Mouse (Mus musculus): Measurements from ENCODE around the gene Lyst. TPM values are rescaled to one million over a fixed set of nuclear protein-coding genes. Genes with fewer than 3 reads are reported as not detected.

Lyst gene
- polyA plus RNA-seq, 1 experiment from 2014 or later = 4.5 TPM

DNA sequence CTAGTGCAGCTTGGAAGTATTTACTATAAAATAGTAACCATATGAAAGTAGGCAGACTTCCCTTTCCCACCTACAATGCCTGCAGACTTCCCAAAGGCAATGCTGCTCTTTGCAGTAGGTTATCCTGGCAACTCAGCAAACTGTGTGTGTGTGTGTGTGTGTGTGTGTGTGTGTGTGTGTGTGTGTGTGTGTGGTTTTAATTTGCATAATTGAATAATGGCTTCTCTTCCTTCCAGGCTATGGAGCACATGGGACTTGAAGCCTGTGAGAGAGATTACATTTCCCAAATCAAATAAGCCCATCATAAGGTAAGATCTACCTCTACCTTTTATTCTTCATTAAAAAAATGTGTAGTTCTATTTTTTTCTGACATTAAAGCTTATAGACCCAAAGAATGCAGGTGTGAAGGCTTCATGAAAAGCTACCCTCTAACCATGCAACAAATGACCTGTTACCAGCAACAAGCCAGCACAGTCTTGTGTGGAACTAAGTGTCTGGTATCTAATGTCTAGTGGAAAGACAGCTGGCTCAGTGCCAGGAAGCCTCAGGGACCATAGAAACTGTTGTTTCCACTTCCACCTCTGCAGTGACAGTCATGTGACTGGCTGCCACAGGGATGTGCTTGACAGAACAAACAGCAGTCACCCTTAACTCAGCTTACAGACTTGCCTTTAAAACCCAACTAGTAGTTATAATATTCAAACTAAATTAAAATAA, 185.7 kb downstream of the Lyst start:
- Histone ChIP-seq H3K27me3 (no peaks in the 10 kb centered on the region), H3K27ac (no peak overlapping the region), H3K36me3 (peaks cover 7% of the 10 kb centered on the region), H3K9ac (replicated peaks) (no peak overlapping the region), H3K4me1 (replicated peaks) (0 out of 2 replicates have a peak, but pooled peaks cover 6% of the 10 kb centered on the region), H3K4me3 (replicated peaks) (no peak overlapping the region), H3K4me2 (replicated peaks) (no peak overlapping the region), H3K9me3 (no peaks in the 10 kb centered on the region)
- ATAC-seq = peak; percentile 80

DNA sequence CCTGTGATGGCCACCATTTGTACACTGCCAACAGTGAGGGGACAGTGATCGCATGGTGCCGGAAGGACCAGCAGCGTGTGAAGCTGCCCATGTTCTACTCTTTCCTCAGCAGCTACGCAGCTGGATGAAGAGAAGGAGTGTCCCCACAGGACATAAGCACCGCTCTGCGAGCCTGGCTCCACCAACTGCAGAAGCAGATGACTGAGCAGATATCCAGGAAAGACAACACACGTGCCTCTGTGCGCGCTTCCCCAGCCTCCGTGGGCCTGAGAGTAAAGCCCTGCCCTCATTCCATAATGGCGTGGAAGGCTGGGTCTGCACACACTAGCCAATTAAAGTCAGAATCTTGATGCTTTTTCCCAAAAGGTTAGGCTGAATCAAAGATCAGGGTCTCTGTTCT, 186.9 kb downstream of the Lyst start:
- ATAC-seq = no peak
- Histone ChIP-seq H3K27ac (no peak overlapping the region), H3K4me1 (replicated peaks) (0 out of 2 replicates have a peak, but pooled peaks cover 6% of the 10 kb centered on the region), H3K4me2 (replicated peaks) (no peak overlapping the region), H3K9ac (replicated peaks) (no peak overlapping the region), H3K27me3 (0 out of 2 replicates have a peak, but pooled peaks cover 7% of the 10 kb centered on the region), H3K9me3 (no peaks in the 10 kb centered on the region), H3K4me3 (replicated peaks) (no peak overlapping the region), H3K36me3 (peaks cover 7% of the 10 kb centered on the region)
- WGBS = 87% methylated on average over 11 of the region's 11 CpGs

DNA sequence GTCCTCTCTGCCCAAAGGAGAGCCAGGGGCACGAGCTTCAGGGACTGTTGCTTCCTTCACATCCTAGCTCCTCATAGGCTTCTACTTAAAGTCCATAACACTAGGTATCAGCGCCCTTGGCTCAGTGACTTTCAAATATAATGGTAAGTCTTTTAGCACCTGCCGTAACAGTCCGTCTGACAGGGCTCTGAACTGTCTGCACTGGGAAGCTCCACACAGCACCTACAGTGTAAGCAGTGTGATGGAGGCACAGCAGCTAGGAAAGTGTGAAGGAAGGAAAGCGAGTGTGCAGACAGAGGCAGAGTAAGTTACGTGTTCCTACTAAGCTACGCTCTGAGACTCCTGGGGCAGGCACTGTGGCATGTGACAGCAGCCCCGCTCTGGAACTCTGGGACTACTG, 187.5 kb downstream of the Lyst start:
- H3K36me3 ChIP-seq = peaks cover 7% of the 10 kb centered on the region
- WGBS = 84% methylated on average over 8 of the region's 8 CpGs
- H3K4me3 ChIP-seq (replicated peaks) = no peak overlapping the region
- no peaks in the 10 kb centered on the region for H3K9me3 ChIP-seq
- H3K27ac ChIP-seq = no peak overlapping the region
- H3K4me1 ChIP-seq (replicated peaks) = 0 out of 2 replicates have a peak, but pooled peaks cover 6% of the 10 kb centered on the region
- peaks cover 11% of the 10 kb centered on the region for H3K27me3 ChIP-seq
- H3K4me2 ChIP-seq (replicated peaks) = no peak overlapping the region
- H3K9ac ChIP-seq (replicated peaks) = no peak overlapping the region
- no peak for ATAC-seq

DNA sequence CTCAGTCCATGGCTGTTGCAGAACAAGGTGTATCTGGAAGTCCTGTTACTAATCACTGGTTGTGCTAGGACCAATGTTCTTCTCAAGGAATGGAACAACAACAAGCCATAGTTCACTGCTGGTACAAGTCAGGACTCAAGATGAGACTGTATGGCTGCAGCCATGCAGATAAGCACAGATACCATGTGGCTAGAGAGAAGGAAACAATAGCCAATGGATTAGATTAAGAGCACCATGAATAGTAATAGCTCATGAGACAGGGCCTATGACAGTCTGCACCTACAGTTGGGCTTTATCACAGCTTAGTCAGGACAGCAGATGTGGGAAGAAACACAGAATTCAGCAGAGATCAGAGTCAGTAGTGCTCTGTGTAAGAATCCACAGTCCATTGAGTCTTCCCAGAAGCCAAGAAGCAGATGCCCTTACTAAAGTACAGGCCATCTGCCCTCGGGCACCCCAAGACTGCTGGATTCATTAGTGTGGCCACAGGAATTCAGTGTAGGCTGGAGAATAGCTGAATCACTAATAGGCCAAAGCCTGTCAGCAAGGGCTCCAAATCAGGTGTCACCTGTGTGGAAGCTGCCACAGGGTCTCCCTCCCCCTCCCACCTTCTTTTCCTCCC, 188.8 kb downstream of the Lyst start:
- H3K9me3 ChIP-seq = no peaks in the 10 kb centered on the region
- H3K27ac ChIP-seq = no peak overlapping the region
- H3K36me3 ChIP-seq = peaks cover 7% of the 10 kb centered on the region
- no peak overlapping the region for H3K4me3 ChIP-seq (replicated peaks)
- peaks cover 20% of the 10 kb centered on the region for H3K27me3 ChIP-seq
- no peak for ATAC-seq
- peaks cover 10% of the 10 kb centered on the region; the same call in 1 of the 2 replicates for H3K4me1 ChIP-seq (replicated peaks)
- 79% methylated on average over 1 of the region's 1 CpGs for WGBS
- no peak overlapping the region for H3K9ac ChIP-seq (replicated peaks)
- H3K4me2 ChIP-seq (replicated peaks) = no peak overlapping the region

DNA sequence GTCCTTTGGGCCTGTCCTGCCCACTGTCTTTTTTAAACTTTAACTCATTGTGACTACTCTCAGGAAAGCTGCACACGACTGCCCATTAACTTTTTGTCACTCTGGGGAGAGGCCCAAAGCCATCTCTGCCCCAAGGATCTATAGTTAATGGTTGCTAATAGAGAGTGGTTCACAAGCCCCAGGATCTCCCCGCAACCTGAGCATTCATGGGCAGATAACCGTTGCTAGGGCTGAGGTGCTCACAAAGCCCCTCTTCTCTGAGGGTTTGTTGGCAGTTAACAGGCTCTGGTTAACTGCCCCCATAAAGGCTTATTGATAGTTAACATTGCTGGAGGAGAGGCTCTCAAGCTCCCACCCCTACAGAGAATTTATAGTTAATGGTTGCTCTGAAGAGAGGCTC, 190.1 kb downstream of the Lyst start:
- H3K36me3 ChIP-seq = peaks cover 7% of the 10 kb centered on the region
- H3K4me1 ChIP-seq (replicated peaks) = peaks cover 23% of the 10 kb centered on the region
- H3K9me3 ChIP-seq = no peaks in the 10 kb centered on the region
- H3K9ac ChIP-seq (replicated peaks) = no peak overlapping the region
- H3K4me3 ChIP-seq (replicated peaks) = no peak overlapping the region
- ATAC-seq = no peak
- no peak overlapping the region for H3K27ac ChIP-seq
- H3K27me3 ChIP-seq = peaks cover 33% of the 10 kb centered on the region
- WGBS = 81% methylated on average over 3 of the region's 3 CpGs
- no peak overlapping the region for H3K4me2 ChIP-seq (replicated peaks)

DNA sequence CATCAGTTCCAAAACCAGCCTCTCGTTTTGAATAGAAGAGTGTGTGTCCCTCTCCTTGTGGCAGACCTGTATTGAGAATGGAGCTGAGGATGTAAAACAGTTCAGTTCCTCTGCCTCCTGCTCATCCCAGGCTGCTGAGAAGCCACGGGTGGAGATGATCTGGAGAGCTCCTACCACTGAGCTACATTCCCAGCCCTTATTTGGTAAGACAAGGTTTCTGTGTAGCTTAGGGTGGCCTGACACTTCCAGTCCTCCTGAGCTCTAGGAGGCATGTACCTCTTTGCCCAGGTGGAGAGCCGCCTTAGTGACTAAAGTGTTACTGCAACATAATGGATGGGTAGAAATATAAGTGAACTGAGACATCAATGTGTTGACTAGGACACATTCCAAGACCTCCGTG, 190.8 kb downstream of the Lyst start:
- no peaks in the 10 kb centered on the region for H3K9me3 ChIP-seq
- ATAC-seq = no peak
- H3K27me3 ChIP-seq = peaks cover 41% of the 10 kb centered on the region
- no peak overlapping the region for H3K27ac ChIP-seq
- no peak overlapping the region for H3K9ac ChIP-seq (replicated peaks)
- H3K4me1 ChIP-seq (replicated peaks) = peaks cover 28% of the 10 kb centered on the region
- H3K4me2 ChIP-seq (replicated peaks) = no peak overlapping the region
- H3K4me3 ChIP-seq (replicated peaks) = no peak overlapping the region
- peaks cover 7% of the 10 kb centered on the region for H3K36me3 ChIP-seq
- 74% methylated on average over 4 of the region's 4 CpGs for WGBS

DNA sequence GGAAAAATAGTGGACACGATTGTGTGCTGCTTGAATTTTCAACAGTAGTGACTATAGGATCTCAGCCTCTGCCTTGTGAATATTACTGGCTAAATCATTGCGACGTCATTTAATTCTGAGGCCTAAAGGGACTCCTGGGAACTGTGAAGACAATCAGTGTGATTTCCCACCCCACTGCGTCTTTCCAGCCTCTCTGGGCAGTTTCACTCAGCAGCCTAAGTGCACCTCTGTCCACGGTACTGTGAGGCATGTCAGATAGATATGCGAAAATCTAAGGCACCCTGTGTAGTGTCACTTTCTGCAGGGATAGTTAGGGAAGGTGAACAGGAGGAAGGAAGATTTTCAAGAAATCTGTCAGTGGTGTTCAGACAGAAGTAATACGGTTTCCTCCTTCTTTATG, 193.1 kb downstream of the Lyst start:
- peaks cover 25% of the 10 kb centered on the region for H3K4me1 ChIP-seq (replicated peaks)
- no peak overlapping the region for H3K27ac ChIP-seq
- H3K36me3 ChIP-seq = no peaks in the 10 kb centered on the region
- ATAC-seq = no peak
- 51% methylated on average over 7 of the region's 7 CpGs for WGBS
- H3K9me3 ChIP-seq = no peaks in the 10 kb centered on the region
- H3K9ac ChIP-seq (replicated peaks) = no peak overlapping the region
- H3K4me2 ChIP-seq (replicated peaks) = peak overlapping the region; percentile 87
- H3K27me3 ChIP-seq = peaks cover 48% of the 10 kb centered on the region
- H3K4me3 ChIP-seq (replicated peaks) = peak overlapping the region; percentile 58; the same call in 1 of the 2 replicates

DNA sequence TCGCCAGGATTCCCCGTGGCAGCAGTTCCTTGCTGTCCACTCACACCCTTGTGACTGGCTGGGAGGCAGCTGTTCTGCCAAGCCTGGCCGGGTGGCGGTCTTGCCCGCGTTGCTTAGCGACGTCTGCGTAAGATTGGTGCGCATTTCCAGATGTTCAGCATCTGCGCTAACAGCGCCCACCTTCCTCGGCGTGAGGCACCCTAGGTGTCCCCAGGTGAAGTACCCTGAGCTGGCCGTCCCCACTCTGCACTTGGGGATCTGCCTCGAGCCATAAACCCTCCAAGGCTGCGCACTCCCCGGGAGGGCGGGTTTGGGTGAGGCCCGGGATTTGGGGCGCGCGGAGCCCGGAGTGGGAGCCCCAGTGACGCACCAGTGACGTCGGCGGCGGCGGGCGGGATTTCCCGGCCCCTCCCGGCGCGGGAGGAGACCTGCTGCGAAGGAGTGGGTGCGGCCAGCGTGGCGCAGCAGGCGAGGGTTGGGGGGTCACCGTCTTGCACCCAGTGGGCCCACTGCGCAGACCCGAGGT, 193.8 kb downstream of the Lyst start, which contains the start of gene Gng4:
Gng4 (plus strand) TSS at position 166 of the 526 bp plus-strand sequence.
- WGBS = under 1% methylated on average over 39 of the region's 43 CpGs
- H3K9ac ChIP-seq (replicated peaks) = peak within 1 kb of the TSS; percentile 69
- no peaks in the 10 kb centered on the region for H3K36me3 ChIP-seq
- H3K4me1 ChIP-seq (replicated peaks) = peaks cover 23% of the 10 kb centered on the region
- H3K4me3 ChIP-seq (replicated peaks) = peak within 1 kb of the TSS; percentile 58
- H3K9me3 ChIP-seq = no peaks in the 10 kb centered on the region
- ATAC-seq = peak; percentile 77
- H3K4me2 ChIP-seq (replicated peaks) = peak within 1 kb of the TSS; percentile 87
- peaks cover 48% of the 10 kb centered on the region for H3K27me3 ChIP-seq
- no peak within 1 kb of the TSS for H3K27ac ChIP-seq

DNA sequence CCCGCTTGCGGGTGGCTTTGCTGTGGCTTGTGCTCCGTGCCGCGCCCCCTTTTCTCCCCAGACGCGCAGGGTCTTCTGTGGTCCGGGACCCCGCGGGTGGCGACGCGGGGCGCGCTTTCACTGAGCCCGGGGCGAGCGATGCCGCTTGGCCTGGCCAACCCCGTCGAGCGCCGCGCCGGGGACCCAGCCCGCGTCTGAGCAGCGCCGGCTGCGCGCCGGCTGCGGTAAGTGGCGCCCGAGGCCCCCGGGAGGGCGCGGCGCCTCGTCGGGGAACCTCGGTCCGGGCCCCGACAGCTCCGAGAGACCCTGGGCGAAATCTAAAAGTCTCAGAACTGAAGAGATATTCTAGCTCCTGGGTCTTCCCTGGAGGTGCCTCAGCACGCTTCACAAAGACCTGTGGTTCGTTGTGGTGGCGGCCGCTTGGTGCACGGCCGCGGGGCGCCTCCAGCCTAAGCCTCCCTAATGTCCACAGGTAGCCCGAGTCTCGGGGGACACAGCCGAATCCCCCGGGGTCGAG, 194.3 kb downstream of the Lyst start:
- Histone ChIP-seq H3K27ac (no peak overlapping the region), H3K4me1 (replicated peaks) (peaks cover 23% of the 10 kb centered on the region), H3K4me2 (replicated peaks) (peak overlapping the region; percentile 87), H3K4me3 (replicated peaks) (peak overlapping the region; percentile 58), H3K36me3 (no peaks in the 10 kb centered on the region), H3K9me3 (no peaks in the 10 kb centered on the region), H3K27me3 (peaks cover 48% of the 10 kb centered on the region), H3K9ac (replicated peaks) (peak overlapping the region; percentile 69)
- ATAC-seq = peak; percentile 85
- WGBS = under 1% methylated on average over 59 of the region's 59 CpGs

DNA sequence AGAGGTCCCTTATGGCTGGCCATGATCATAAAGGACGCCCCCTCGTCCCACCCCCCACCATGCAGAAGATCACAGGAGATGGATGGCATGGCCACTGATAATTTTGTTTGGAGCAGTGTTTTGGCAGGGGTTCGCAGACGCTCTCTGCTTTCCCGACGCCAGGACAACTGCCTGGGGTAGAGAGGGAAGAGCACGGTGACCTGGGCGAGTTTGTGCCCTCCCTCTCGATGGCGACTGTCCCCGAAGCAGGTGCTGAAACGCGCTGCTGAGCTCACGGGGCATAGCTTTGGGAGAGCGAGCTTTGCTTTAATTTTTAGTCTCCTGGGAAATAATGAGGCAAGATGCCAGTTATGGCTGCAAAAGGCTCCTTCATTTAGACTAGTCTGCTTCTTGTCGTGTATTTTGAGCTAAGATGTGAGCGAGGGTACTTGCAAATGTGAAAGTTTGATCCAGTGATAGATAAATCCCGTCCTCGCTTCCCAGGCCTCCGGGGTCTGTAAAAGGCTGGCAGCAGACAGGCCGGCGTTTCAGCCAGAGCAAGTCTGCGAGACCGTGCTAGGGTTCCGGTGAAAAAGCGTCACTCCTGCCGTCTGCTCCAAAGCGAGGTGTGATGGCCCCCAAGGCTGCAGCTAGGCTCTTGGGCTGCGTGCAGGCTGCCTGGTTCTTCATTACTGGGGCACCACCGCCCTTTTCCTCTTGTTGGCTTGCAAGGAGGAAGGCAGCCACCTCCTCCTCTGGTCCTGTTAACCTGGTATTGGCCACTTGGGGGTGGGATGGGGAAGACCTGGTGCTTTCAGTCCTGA, 195.0 kb downstream of the Lyst start:
- peak; percentile 28 for ATAC-seq
- WGBS = under 1% methylated on average over 30 of the region's 30 CpGs
- H3K4me2 ChIP-seq (replicated peaks) = peak overlapping the region; percentile 87
- peak overlapping the region; percentile 69 for H3K9ac ChIP-seq (replicated peaks)
- peaks cover 23% of the 10 kb centered on the region for H3K4me1 ChIP-seq (replicated peaks)
- H3K9me3 ChIP-seq = no peaks in the 10 kb centered on the region
- H3K4me3 ChIP-seq (replicated peaks) = peak overlapping the region; percentile 58
- no peak overlapping the region for H3K27ac ChIP-seq
- peaks cover 48% of the 10 kb centered on the region for H3K27me3 ChIP-seq
- no peaks in the 10 kb centered on the region for H3K36me3 ChIP-seq

DNA sequence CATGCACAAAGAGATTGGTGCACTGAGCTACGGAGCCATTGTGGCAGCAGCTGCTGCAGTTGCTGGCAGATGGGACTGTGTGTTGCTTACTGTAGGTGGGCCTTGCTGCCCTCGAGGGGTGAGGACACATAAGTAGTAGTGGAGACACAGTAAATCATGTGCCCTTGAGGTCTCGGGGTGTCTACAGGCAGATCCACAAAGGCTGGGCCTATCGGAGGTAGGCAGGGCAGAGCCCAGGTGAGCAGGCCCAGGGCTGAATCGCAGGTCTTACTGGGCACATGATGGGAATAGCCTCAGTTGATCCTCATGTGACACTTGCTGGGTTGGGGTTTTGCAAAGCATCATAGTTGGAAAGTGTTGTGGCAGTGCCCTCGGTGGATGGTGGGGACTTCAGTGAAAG, 196.8 kb downstream of the Lyst start:
- no peaks in the 10 kb centered on the region for H3K36me3 ChIP-seq
- no peak overlapping the region for H3K4me3 ChIP-seq (replicated peaks)
- H3K4me1 ChIP-seq (replicated peaks) = peaks cover 23% of the 10 kb centered on the region
- no peak overlapping the region for H3K9ac ChIP-seq (replicated peaks)
- peaks cover 42% of the 10 kb centered on the region for H3K27me3 ChIP-seq
- WGBS = 87% methylated on average over 6 of the region's 6 CpGs
- no peak overlapping the region for H3K27ac ChIP-seq
- ATAC-seq = no peak
- no peaks in the 10 kb centered on the region for H3K9me3 ChIP-seq
- no peak overlapping the region for H3K4me2 ChIP-seq (replicated peaks)
